Mouse (Mus musculus) brown adipose tissue, adult 24 weeks (tissue): ENCODE data around the gene Snupn. TPM values are rescaled to one million over a fixed set of nuclear protein-coding genes. Genes with fewer than 3 reads are reported as not detected.
"Not testable (repeated sequence)": the region's sequence is repeated elsewhere in the genome, so short reads cannot be mapped to it uniquely, and the experiment has no call there.

Experiments
- H3K27ac ChIP-seq: fragments of 200-500 bp; replicated peaks from 2 replicates; pipeline ENCODE4 v1.5.1; 2012; ENCODE audit warnings: low read depth, mild to moderate bottlenecking, low read length
- H3K4me1 ChIP-seq: fragments of 200-500 bp; 2 replicates; pipeline ENCODE4 v1.6.1; 2012; ENCODE audit warnings: low read length, mixed read lengths; ENCODE audit not compliant: control insufficient read depth, insufficient read depth, insufficient read length
- H3K4me3 ChIP-seq: fragments of 200-500 bp; 2 replicates; pipeline ENCODE4 v1.5.1; 2012; ENCODE audit warnings: low read depth, mild to moderate bottlenecking, low read length, moderate library complexity; ENCODE audit not compliant: insufficient read depth
- polyA plus RNA-seq: library from polyadenylated mRNA; stranded (reverse); fragments of >200 nt; gene quantifications from 2 replicates; pipeline ENCODE4 v1.2.4, GENCODE M21; 2012; ENCODE audit not compliant: missing spikeins, insufficient read depth, insufficient read length

Gene Snupn
- polyA plus RNA-seq, 1 experiment = 9.4 TPM

- no peak overlapping the region for H3K4me3 ChIP-seq
- no peaks in the 10 kb centered on the region for H3K4me1 ChIP-seq
- no peak overlapping the region for H3K27ac ChIP-seq
These were observed 6.4 kb downstream of the Snupn start for GRCm38 (mm10) chr9:56956966-56957675.

- Histone ChIP-seq H3K4me3 (no peak overlapping the region), H3K4me1 (no peaks in the 10 kb centered on the region), H3K27ac (no peak overlapping the region)
These were observed 8.0 kb downstream of the Snupn start for GRCm38 (mm10) chr9:56958689-56959088.

GRCm38 (mm10) chr9:56961591-56961990 lies 10.9 kb downstream of the Snupn start:
- H3K4me3 ChIP-seq = no peak overlapping the region
- no peaks in the 10 kb centered on the region for H3K4me1 ChIP-seq
- H3K27ac ChIP-seq = no peak overlapping the region

GRCm38 (mm10) chr9:56970158-56970557 lies 19.5 kb downstream of the Snupn start:
- H3K4me1 ChIP-seq = no peaks in the 10 kb centered on the region
- H3K27ac ChIP-seq = no peak overlapping the region
- H3K4me3 ChIP-seq = no peak overlapping the region

GRCm38 (mm10) chr9:56973960-56974524 lies 23.4 kb downstream of the Snupn start:
- H3K4me3 ChIP-seq = no peak overlapping the region
- no peak overlapping the region for H3K27ac ChIP-seq
- no peaks in the 10 kb centered on the region for H3K4me1 ChIP-seq

- Histone ChIP-seq H3K27ac (no peak overlapping the region), H3K4me3 (no peak overlapping the region), H3K4me1 (no peaks in the 10 kb centered on the region)
These were observed 24.5 kb downstream of the Snupn start for GRCm38 (mm10) chr9:56975199-56975598.

GRCm38 (mm10) chr9:56980186-56980585 lies 29.5 kb downstream of the Snupn start:
- no peak overlapping the region for H3K27ac ChIP-seq
- H3K4me3 ChIP-seq = no peak overlapping the region
- no peaks in the 10 kb centered on the region for H3K4me1 ChIP-seq

GRCm38 (mm10) chr9:56981502-56981901 lies 30.8 kb downstream of the Snupn start:
- Histone ChIP-seq H3K4me1 (no peaks in the 10 kb centered on the region), H3K27ac (no peak overlapping the region), H3K4me3 (no peak overlapping the region)

- Histone ChIP-seq H3K27ac (peak within 1 kb of the TSS; percentile 92), H3K4me1 (peaks cover 5% of the 10 kb centered on the region; the same call in 1 of the 2 replicates), H3K4me3 (peak within 1 kb of the TSS; percentile 94)
These were observed 43.9 kb downstream of the Snupn start, which contains the start of gene Ptpn9 for GRCm38 (mm10) chr9:56994286-56995197. Gene Ptpn9 (plus strand): TSS chr9:56994923.

- Histone ChIP-seq H3K4me3 (peak overlapping the region; percentile 94), H3K4me1 (peaks cover 5% of the 10 kb centered on the region; the same call in 1 of the 2 replicates)
These were observed 44.7 kb downstream of the Snupn start for GRCm38 (mm10) chr9:56995198-56996027.

GRCm38 (mm10) chr9:56996028-56996346 lies 45.3 kb downstream of the Snupn start:
- Histone ChIP-seq H3K4me3 (peak overlapping the region; percentile 94), H3K4me1 (peaks cover 5% of the 10 kb centered on the region; the same call in 1 of the 2 replicates), H3K27ac (peak overlapping the region; percentile 92)

More at GRCm38 (mm10) chr9:56995198-56996027, 44.7 kb downstream of the Snupn start:
- peak overlapping the region; percentile 92 for H3K27ac ChIP-seq

GRCm38 (mm10) chr9:56997206-56997605 lies 46.5 kb downstream of the Snupn start:
- not testable (repeated sequence) for H3K4me1 ChIP-seq, H3K27ac ChIP-seq, H3K4me3 ChIP-seq

GRCm38 (mm10) chr9:57003011-57003410 lies 52.3 kb downstream of the Snupn start:
- peak overlapping the region; percentile 35; the same call in 1 of the 2 replicates for H3K27ac ChIP-seq
- peaks cover 4% of the 10 kb centered on the region for H3K4me1 ChIP-seq
- no peak overlapping the region for H3K4me3 ChIP-seq

- no peak overlapping the region for H3K4me3 ChIP-seq
- H3K4me1 ChIP-seq = peaks cover under 1% of the 10 kb centered on the region; the same call in 1 of the 2 replicates
- H3K27ac ChIP-seq = no peak overlapping the region
These were observed 61.7 kb downstream of the Snupn start for GRCm38 (mm10) chr9:57012393-57012792.
